Comparison of ENCODE assay signal across 15 mouse cellular contexts in the genomic region with DNA sequence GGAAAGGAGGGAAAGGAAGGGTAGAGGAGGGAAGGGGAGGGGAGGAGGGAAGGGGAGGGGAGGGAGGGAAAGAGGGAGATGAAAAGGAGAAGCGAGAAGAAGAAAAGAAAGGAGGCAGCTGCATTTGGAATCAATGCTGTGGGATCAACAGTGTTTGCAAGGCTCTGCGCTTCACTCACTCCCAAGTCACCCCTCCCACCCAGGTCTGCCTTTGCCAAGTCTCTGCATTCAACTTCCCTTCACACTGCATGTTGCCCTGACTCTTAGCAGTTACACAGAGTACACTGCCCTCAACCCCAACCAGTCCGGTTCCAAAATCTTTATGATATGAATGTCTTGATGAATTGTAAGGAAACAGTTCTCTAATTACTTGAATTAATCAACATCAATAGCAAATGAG.
"Had no signal": no experiment of that assay in that cellular context is flagged by ENCODE, and none has a peak within 500 bp of the region (broad histone marks: within the 10 kb centered on the region; RNA-seq: fewer than 3 reads in every experiment).

No protein-coding gene starts in this region.

- H3K4me2 ChIP-seq: kidney, embryonic 15.5 days; liver, embryonic 13.5 days; midbrain, embryonic 12.5 days had no signal

- H3K27ac ChIP-seq: kidney, embryonic 15.5 days; left cerebral cortex, adult 2 months; liver, embryonic 13.5 days; midbrain, embryonic 12.5 days had no signal

- H3K36me3 ChIP-seq: kidney, embryonic 15.5 days; liver, embryonic 13.5 days; midbrain, embryonic 12.5 days had no signal

- DNase-seq: kidney, adult 8-10 months; kidney, postnatal 10 days; kidney, postnatal 36 days; layer of hippocampus, postnatal 36 days; liver, embryonic 13.5 days; lung, adult 2 months; thymus, adult 18-20 months; thymus, postnatal 14 days; thymus, postnatal 4 days had no signal

- H3K4me3 ChIP-seq: kidney, embryonic 15.5 days; left cerebral cortex, adult 2 months; liver, embryonic 13.5 days; megakaryocyte, embryonic 14.5 days; midbrain, embryonic 12.5 days had no signal

- H3K9me3 ChIP-seq: kidney, embryonic 15.5 days; liver, embryonic 13.5 days; midbrain, embryonic 12.5 days had no signal

- H3K9ac ChIP-seq: kidney, embryonic 15.5 days; liver, embryonic 13.5 days; midbrain, embryonic 12.5 days had no signal

- H3K4me1 ChIP-seq: kidney, embryonic 15.5 days; liver, embryonic 13.5 days; megakaryocyte, embryonic 14.5 days; midbrain, embryonic 12.5 days had no signal

- H3K27me3 ChIP-seq: kidney, embryonic 15.5 days; liver, embryonic 13.5 days; megakaryocyte, embryonic 14.5 days; midbrain, embryonic 12.5 days had no signal

- ATAC-seq: lung, postnatal 0 days; midbrain, embryonic 16.5 days had no signal
